Comparison of ENCODE assay signal across 10 mouse cellular contexts in the genomic region with DNA sequence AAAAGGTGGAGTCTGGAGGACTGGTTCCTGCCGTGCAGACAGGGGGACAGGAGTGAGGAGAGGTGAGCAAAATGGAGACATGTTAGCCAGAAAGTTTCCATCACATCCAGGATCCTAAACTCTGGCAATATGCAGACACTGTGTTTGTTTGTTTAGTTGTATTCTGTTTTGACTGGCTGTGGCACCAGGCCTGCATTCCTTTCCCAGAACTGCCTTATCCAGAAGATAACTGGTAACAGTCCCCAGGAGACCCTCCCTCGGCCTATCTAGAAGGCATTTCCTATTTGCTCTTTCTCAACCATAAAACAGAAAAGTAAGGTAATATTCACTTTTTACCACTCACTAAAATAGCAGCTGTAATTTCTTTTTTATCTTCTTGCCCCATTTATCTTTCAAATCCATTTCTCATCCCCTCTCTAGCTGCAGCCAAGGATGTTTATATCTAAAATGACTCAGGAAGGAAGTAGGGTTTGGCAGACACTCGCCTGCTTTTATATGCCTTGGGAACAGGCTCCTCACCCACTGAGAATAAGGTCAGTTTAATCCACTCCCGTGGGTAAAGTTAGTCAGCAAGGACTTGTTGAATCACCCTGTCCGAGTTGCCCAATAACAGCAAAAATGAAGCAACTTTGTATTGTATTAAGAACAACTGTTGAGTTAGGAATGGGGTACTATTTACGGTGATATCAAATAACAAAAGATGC.
DNase-seq lines count a peak whose midpoint lies in the region; ATAC-seq lines count a peak whose summit lies in the region.
"Had no signal": no experiment of that assay in that cellular context is flagged by ENCODE, and none has a peak within 500 bp of the region (broad histone marks: within the 10 kb centered on the region; RNA-seq: fewer than 3 reads in every experiment).

No protein-coding gene starts in this region.

- no peak for ATAC-seq in forebrain, embryonic 13.5 days
- no peak for ATAC-seq in CD4-positive, CD25-positive, alpha-beta regulatory T cell, adult 4 months

- H3K4me1 ChIP-seq in limb, embryonic 10.5 days: no peaks in the 10 kb centered on the region
- H3K4me1 ChIP-seq in forebrain, embryonic 13.5 days: peaks cover 5% of the 10 kb centered on the region; the same call in 1 of the 2 replicates
- H3K4me1 ChIP-seq: forebrain, embryonic 12.5 days; stomach, embryonic 15.5 days had no signal

- H3K4me3 ChIP-seq in limb, embryonic 10.5 days: no peak overlapping the region
- no peak overlapping the region for H3K4me3 ChIP-seq in forebrain, embryonic 13.5 days
- H3K4me3 ChIP-seq: forebrain, embryonic 12.5 days; stomach, embryonic 15.5 days had no signal

- no peak overlapping the region for H3K27ac ChIP-seq in limb, embryonic 10.5 days
- H3K27ac ChIP-seq in forebrain, embryonic 13.5 days: no peak overlapping the region
- H3K27ac ChIP-seq: forebrain, embryonic 12.5 days; stomach, embryonic 15.5 days had no signal

- H3K27me3 ChIP-seq in limb, embryonic 10.5 days (ENCODE audit: low read depth, poor library complexity, severe bottlenecking): no peaks in the 10 kb centered on the region
- no peaks in the 10 kb centered on the region for H3K27me3 ChIP-seq in forebrain, embryonic 13.5 days
- H3K27me3 ChIP-seq: forebrain, embryonic 12.5 days; stomach, embryonic 15.5 days had no signal

- H3K4me2 ChIP-seq in forebrain, embryonic 13.5 days: no peak overlapping the region
- H3K4me2 ChIP-seq: forebrain, embryonic 12.5 days; stomach, embryonic 15.5 days had no signal

- no peak overlapping the region for H3K9ac ChIP-seq in forebrain, embryonic 13.5 days
- H3K9ac ChIP-seq: forebrain, embryonic 12.5 days; stomach, embryonic 15.5 days had no signal

- H3K36me3 ChIP-seq in limb, embryonic 10.5 days: no peaks in the 10 kb centered on the region
- H3K36me3 ChIP-seq in forebrain, embryonic 13.5 days (ENCODE audit: poor library complexity, severe bottlenecking): no peaks in the 10 kb centered on the region
- H3K36me3 ChIP-seq: forebrain, embryonic 12.5 days; stomach, embryonic 15.5 days had no signal

- H3K9me3 ChIP-seq in limb, embryonic 10.5 days (replicated peaks): no peaks in the 10 kb centered on the region
- H3K9me3 ChIP-seq in forebrain, embryonic 13.5 days (replicated peaks): no peaks in the 10 kb centered on the region
- H3K9me3 ChIP-seq: forebrain, embryonic 12.5 days; stomach, embryonic 15.5 days had no signal

- 48% methylated on average over 6 of the region's 6 CpGs for WGBS in limb, embryonic 10.5 days
- WGBS in forebrain, embryonic 13.5 days: 57% methylated on average over 6 of the region's 6 CpGs

- peak; percentile 99 for DNase-seq in 3T3-L1 (ENCODE audit: low read depth, low spot score)
- peak; percentile 95 for DNase-seq in NIH3T3 (ENCODE audit: low read depth)
- DNase-seq in heart, adult 9 months (ENCODE audit: low spot score in 2 of 2): peak; percentile 80 to 83
- peak; percentile 59 for DNase-seq in kidney, postnatal 14 days
- DNase-seq in limb, embryonic 10.5 days (ENCODE audit: low spot score): no peak
- no peak for DNase-seq in layer of hippocampus, postnatal 14 days (ENCODE audit: low spot score in 2 of 2)

Comparison
In these comparisons a context has a peak if more than half of its experiments do, and no peak if none do; other contexts are left out.
1. DNase-seq: peak in 3T3-L1 (single experiment), NIH3T3 (single experiment), heart, adult 9 months (2 of 2) and kidney, postnatal 14 days (single experiment); none in limb, embryonic 10.5 days (single experiment) and layer of hippocampus, postnatal 14 days (0 of 2).